Mouse (Mus musculus): Measurements from ENCODE around the gene Lmbr1.

GRCm38 (mm10) chr5:29198960-29199488 lies 179.2 kb downstream of the Lmbr1 start:
- no peak for TF ChIP-seq EP300 (IDR thresholded peaks at IDR 0.05)
- TF ChIP-seq CTCF (IDR thresholded peaks at IDR 0.05) = no peak

Measured in lung, postnatal 0 days (tissue).